Mouse (Mus musculus) liver, adult 2 months (tissue): ENCODE measurements at regions not wholly inside any gene's neighbourhood (a gene's known extent, or its start where the extent isn't known, plus 50 kb on each side); places are given as distances from the start of the nearest gene placed in this dataset.

Experiments
- CTCF ChIP-seq: fragments of 200-500 bp; IDR thresholded peaks from 2 replicates; pipeline ENCODE4 v1.5.1; 2011; ENCODE audit warnings: low read depth, low read length, control low read depth
- POLR2A ChIP-seq: fragments of 200-500 bp; IDR thresholded peaks from 2 replicates; pipeline ENCODE4 v1.6.1; 2011; ENCODE audit warnings: low read length, control low read depth; ENCODE audit not compliant: insufficient read depth; ENCODE audit errors: extremely low read depth

DNA sequence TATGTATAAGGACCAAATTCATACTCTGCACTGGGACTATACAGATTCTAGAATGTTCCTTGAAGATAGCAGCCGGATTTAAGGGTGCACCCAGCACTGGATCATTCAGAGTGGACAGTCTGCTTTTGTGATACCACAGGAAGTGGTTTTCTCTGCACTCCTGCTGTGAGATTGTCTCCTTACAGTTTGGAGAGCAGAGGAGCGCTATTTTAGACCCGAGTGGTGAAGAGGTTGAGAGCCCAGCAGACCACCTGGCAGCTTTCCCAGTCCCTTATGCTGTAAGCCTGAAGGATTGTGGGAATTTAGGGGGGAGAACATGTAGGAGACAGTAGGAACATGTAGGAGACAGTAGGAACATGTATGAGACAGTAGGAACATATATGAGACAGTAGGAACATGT is 147.5 kb upstream of the Zmiz1 start:
- no peak for TF ChIP-seq CTCF
- TF ChIP-seq POLR2A, result no peak
